Mouse (Mus musculus): ENCODE results near the gene Gpr45.

GRCm38 (mm10) chr1:43036014-43036413 is 83.3 kb downstream of the Gpr45 start:
- TF ChIP-seq POLR2A (IDR thresholded peaks at IDR 0.05; ENCODE audit: borderline replicate concordance, extremely low read depth, low read depth, low read length) (no peak), CTCF (IDR thresholded peaks at IDR 0.05; ENCODE audit: insufficient read depth, low read length) (no peak)
